Mouse (Mus musculus) telencephalon, adult 2 months (tissue): ENCODE measurements around the gene Ehmt1.

Experiments
- DNase-seq: peaks from one replicate; pipeline ENCODE4 v3.0.0-alpha.2; 2011; ENCODE audit warnings: low read depth, low spot score

Ehmt1 gene

GRCm38 (mm10) chr2:24805621-24806020 lies 113.8 kb downstream of the Ehmt1 start:
- no peak for DNase-seq

- DNase-seq: no peak
Observed at GRCm38 (mm10) chr2:24796833-24797457, 122.5 kb downstream of the Ehmt1 start.

- no peak for DNase-seq
Observed at GRCm38 (mm10) chr2:24787250-24787649, 132.2 kb downstream of the Ehmt1 start.

- no peak for DNase-seq
Observed at GRCm38 (mm10) chr2:24781253-24781652, 138.2 kb downstream of the Ehmt1 start.

GRCm38 (mm10) chr2:24776831-24777230 lies 142.6 kb downstream of the Ehmt1 start:
- no peak for DNase-seq

DNA sequence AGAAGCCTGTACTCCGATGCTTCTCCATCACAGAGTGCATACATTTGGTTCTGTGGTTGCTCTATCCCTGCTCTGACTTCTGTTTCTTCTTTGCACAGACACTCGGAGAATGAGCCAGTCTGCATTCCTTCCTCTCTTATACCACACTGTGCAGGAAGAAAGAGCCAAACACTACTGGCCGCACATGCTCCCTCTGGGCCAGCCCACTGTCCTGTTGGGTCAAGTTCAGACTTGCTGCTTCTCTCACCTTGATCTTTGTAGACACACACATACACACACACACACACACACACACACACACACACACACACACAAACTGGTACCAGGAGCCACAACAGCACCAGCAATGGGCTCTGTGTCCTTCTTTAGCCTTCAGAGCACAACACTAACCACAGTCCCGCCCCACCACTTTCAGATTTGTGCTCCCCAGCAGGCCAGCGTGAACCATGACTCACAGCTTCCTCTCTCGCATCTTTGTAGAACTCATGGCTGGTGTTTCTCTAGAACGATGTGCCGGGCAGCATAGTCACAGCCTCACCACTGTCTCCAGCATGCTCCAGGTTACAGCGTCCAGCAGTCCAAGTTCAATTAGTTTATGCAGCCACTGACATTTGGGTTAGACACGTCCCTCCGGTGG lies 143.3 kb downstream of the Ehmt1 start:
- no peak for DNase-seq

DNA sequence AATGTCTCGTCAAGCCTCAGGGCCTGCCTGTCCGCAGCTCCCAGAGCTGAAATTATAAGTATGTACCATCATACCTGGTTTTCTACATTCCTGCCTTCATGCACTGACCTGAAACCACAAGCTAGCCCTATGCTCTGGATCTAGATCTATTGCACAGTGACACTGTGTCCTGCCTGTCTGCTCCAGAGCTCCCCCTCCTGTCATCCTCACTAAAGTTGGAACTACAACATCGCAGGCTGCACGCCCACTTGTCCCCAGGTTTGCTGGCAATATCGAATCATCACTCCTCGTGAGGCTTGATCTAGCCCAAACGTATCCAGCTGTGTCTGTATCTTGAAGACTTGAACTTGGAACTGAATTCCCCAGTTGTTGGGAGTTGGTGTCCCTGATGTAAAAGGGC lies 144.6 kb downstream of the Ehmt1 start:
- DNase-seq: no peak

DNA sequence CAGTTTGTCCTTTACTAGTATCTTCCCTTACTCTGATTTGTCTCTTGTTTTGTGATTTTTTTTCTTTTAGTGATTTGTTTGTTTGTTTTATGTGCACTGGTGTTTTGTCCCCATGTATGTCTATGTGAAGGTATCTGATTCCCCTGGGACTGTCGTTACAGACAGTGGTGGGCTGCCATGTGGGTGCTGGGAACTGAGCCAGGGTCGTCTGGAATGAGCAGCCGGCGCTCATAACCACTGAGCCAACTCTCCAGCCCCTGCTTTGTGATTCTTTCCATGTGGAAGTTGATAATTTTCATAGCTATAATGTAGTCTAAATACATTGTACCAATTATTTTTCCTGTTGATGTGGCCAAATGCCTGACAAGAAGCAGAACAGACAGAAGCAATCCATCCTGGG lies 148.6 kb downstream of the Ehmt1 start:
- DNase-seq: no peak

- peak; percentile 70 for DNase-seq
Observed at GRCm38 (mm10) chr2:24763115-24763557, 156.3 kb downstream of the Ehmt1 start, which contains the start of gene Cacna1b. Gene Cacna1b (minus strand): TSS chr2:24763152.

DNA sequence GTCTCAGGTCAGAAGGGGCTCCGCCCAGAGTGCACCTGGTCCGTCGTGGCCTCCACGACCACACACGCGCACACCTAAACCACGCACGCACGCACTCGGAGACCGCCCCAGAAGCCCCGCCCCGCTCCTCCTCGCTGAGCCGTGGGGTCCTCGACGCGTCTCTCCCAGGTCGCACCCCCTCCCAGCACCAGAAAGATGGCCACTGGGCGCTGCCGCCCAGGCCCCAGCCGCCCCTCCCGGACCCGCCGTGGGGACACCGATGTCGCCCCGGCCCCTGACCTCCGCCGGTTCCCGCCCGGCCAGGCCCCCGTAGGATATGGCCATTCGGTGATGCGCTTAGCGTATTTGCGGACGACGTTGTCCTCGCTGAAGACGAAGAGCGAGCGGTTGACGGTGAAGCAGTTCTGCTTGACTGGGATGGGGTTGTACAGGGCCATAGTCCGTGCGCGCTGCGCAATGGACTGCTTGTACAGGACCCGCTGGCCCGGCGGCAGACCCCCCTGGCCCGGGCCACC lies 156.9 kb downstream of the Ehmt1 start:
- DNase-seq: peak; percentile 41

DNA sequence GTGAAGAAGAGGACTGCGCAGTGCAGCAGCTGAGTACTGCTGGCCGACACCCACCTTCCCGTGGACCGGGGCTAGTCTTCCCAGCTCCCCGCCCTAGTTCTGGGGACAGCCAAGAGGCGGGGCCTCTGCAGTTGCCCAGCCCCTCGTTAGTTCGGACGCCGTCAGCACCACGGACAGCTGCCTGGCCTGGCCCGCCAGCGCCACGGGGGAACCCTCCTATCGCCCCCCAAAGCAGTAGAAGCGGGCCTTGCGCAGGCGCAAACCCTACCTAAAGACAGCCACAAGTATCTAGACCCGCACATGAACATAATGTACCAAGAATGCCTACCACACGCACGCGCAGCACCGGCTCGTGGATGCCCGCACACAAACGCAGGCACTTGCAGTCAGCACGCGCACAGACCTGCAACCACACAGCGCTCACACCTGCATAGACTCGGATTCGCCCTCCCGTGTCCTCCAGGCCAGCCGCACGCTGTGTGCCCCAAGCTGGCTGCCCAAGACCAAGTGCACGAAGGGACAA lies 157.4 kb downstream of the Ehmt1 start:
- peak; percentile 48 for DNase-seq

- no peak for DNase-seq
Observed at GRCm38 (mm10) chr2:24755276-24755675, 164.1 kb downstream of the Ehmt1 start.

GRCm38 (mm10) chr2:24752599-24752998 lies 166.8 kb downstream of the Ehmt1 start:
- no peak for DNase-seq

GRCm38 (mm10) chr2:24750051-24750450 lies 169.4 kb downstream of the Ehmt1 start:
- no peak for DNase-seq

GRCm38 (mm10) chr2:24747878-24748277 lies 171.5 kb downstream of the Ehmt1 start:
- no peak for DNase-seq
